Mouse (Mus musculus) midbrain, embryonic 15.5 days (tissue): ENCODE results near the gene Inhba. TPM values are rescaled to one million over a fixed set of nuclear protein-coding genes. Genes with fewer than 3 reads are reported as not detected.

Experiments
- ATAC-seq: fragments of 200-750 bp; cut with Nextera tagmentation; replicated peaks from 2 replicates; pipeline ENCODE4 v1.8.0; 2017; ENCODE audit warnings: moderate TSS enrichment
- H3K27ac ChIP-seq: fragments of 300-500 bp; sonication (generic); 2 replicates; pipeline ENCODE4 v1.5.1; 2015; ENCODE audit warnings: mild to moderate bottlenecking, inconsistent platforms
- H3K27me3 ChIP-seq: fragments of 300-500 bp; sonication (generic); replicated peaks from 2 replicates; pipeline ENCODE4 v1.6.1; 2015; ENCODE audit warnings: inconsistent platforms
- H3K36me3 ChIP-seq: fragments of 300-500 bp; sonication (generic); replicated peaks from 2 replicates; pipeline ENCODE4 v1.6.1; 2015; ENCODE audit warnings: inconsistent platforms
- H3K4me1 ChIP-seq: fragments of 300-500 bp; sonication (generic); 2 replicates; pipeline ENCODE4 v1.6.1; 2015; ENCODE audit warnings: inconsistent platforms
- H3K4me2 ChIP-seq: fragments of 300-500 bp; sonication (generic); 2 replicates; pipeline ENCODE4 v1.6.1; 2015; ENCODE audit warnings: inconsistent platforms, mild to moderate bottlenecking, moderate library complexity
- H3K4me3 ChIP-seq: fragments of 300-500 bp; sonication (generic); 2 replicates; pipeline ENCODE4 v1.5.1; 2015; ENCODE audit warnings: mild to moderate bottlenecking, inconsistent platforms
- H3K9ac ChIP-seq: fragments of 300-500 bp; sonication (generic); 2 replicates; pipeline ENCODE4 v1.6.1; 2015; ENCODE audit warnings: mild to moderate bottlenecking, inconsistent platforms
- H3K9me3 ChIP-seq: fragments of 300-500 bp; sonication (generic); 2 replicates; pipeline ENCODE4 v1.6.1; 2016; ENCODE audit warnings: inconsistent platforms
- WGBS: fragments of 180-500 bp; shearing (Covaris S2); methylation state at CpG from one replicate; pipeline ENCODE4 v1.1.7; 2015; ENCODE audit warnings: mixed read lengths; 5-methylcytosine and 5-hydroxymethylcytosine counted together
- polyA plus RNA-seq: library from polyadenylated mRNA; unstranded; fragments of >200 nt; fragmentation: Nextera tagmentation; extraction: Ambion mirVana; gene quantifications from 2 replicates; pipeline ENCODE4 v1.2.1, GENCODE M21; 2015

Gene Inhba
- 0.98 and 1.1 TPM in 2 replicates for polyA plus RNA-seq

DNA sequence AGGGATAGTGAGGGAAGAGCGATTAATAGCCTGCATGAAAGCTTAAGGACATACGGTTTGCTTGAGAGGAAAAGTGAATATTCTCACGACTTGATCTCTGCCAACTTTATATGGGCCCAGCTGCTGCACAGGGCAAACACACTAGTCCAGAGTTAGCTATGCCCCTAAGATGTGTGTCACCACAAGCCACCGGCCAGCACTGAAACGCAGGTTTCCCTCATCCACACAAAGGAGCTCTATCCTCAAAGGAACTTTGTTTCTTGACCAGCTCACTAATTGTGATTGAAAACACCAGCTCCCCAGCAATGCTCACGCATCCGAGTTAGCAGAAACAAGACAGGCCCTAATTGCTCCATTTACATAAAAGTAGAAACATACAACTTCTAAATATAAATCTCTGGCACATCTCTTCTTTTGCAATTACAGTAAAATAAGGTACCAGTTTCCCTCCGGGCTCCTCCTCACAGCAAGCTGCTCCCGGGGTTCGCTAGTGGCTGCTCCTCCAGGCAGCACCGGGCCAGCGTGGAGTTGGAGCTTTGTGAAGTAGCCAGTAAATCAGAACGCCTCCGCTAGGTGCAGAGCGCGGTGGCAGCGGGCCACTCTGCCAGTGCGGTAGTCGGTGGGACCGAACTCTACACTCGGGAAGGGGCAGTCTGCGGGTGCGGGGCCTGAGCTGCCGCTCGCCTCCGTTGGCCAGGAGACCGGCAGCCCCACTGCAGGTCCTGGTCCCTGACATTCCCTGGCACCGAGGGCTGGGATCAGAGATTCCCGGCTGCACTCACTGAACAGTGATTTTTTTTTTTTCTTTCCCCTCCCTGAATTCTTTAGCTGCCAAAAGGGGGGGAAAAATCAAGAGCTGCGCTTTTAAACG, at the start of gene Inhba:
Inhba (plus strand) TSS at position 480 of the 871 bp plus-strand sequence.
- Histone ChIP-seq H3K4me3 (peak within 1 kb of the TSS; percentile 48), H3K4me2 (peak within 1 kb of the TSS; percentile 90), H3K9ac (peak within 1 kb of the TSS; percentile 40), H3K4me1 (peaks cover 13% of the 10 kb centered on the region), H3K36me3 (no peaks in the 10 kb centered on the region), H3K27ac (no peak within 1 kb of the TSS), H3K27me3 (no peaks in the 10 kb centered on the region; the same call in none of the 2 replicates), H3K9me3 (no peaks in the 10 kb centered on the region)
- peak; percentile 85 for ATAC-seq
- 6% methylated on average over 31 of the region's 31 CpGs for WGBS

GRCm38 (mm10) chr13:15976584-15976983, 35.1 kb upstream of the Inhba start:
- H3K27ac ChIP-seq: no peak overlapping the region
- no peak for ATAC-seq
- H3K4me2 ChIP-seq: no peak overlapping the region
- H3K36me3 ChIP-seq: no peaks in the 10 kb centered on the region
- H3K4me1 ChIP-seq: no peaks in the 10 kb centered on the region
- no peaks in the 10 kb centered on the region for H3K9me3 ChIP-seq
- H3K9ac ChIP-seq: no peak overlapping the region
- no peak overlapping the region for H3K4me3 ChIP-seq
- 93% methylated on average over 1 of the region's 1 CpGs for WGBS
- no peaks in the 10 kb centered on the region for H3K27me3 ChIP-seq

- no peaks in the 10 kb centered on the region for H3K9me3 ChIP-seq
- H3K27ac ChIP-seq: no peak overlapping the region
- H3K36me3 ChIP-seq: no peaks in the 10 kb centered on the region
- 85% methylated on average over 3 of the region's 3 CpGs for WGBS
- no peaks in the 10 kb centered on the region for H3K4me1 ChIP-seq
- H3K9ac ChIP-seq: no peak overlapping the region
- no peaks in the 10 kb centered on the region for H3K27me3 ChIP-seq
- no peak overlapping the region for H3K4me3 ChIP-seq
- no peak overlapping the region for H3K4me2 ChIP-seq
- ATAC-seq: no peak
These were observed 32.1 kb upstream of the Inhba start for GRCm38 (mm10) chr13:15979551-15979950.

DNA sequence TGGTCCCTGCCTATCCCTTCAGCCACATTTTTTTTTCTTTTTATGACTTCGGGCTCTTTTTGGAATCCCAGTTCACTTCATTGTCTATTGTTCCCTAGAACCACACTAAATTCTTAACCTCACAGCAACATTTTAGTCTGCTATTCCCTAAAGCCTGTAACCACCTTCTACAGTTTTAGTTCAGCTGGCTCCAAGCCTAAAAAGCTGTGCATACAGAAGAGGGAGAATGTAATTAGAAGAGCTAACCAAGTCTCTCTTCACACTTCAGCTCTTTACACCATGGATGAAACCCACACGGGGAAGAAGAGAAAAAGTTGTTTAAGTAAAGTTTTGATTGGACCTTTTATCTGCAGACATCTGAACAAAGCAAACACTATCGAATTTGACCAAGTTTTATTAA, 29.6 kb upstream of the Inhba start:
- Histone ChIP-seq H3K4me1 (no peaks in the 10 kb centered on the region), H3K9ac (no peak overlapping the region), H3K27ac (no peak overlapping the region), H3K4me2 (no peak overlapping the region), H3K27me3 (no peaks in the 10 kb centered on the region), H3K36me3 (no peaks in the 10 kb centered on the region), H3K4me3 (no peak overlapping the region), H3K9me3 (no peaks in the 10 kb centered on the region)
- 82% methylated on average over 3 of the region's 3 CpGs for WGBS
- no peak for ATAC-seq

DNA sequence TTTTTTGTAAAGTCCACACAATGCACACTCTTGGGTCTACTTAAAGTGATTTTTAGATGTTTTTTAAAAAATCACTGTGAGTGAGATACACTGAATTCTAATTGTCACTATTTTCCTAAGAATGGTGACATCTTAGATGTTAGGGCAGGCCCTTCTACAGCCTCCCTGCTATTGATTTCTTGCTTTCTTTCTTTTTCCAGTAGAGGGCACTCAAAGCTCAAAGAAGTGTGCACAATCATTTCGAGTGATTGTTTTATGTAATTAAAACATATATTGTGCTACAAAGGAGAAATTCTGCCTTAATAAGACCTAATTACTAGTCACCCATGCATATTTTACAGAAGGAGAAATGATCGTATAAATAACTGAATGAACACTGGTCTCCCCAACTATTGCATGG, 25.9 kb upstream of the Inhba start:
- no peak for ATAC-seq
- Histone ChIP-seq H3K9me3 (no peaks in the 10 kb centered on the region), H3K9ac (no peak overlapping the region), H3K36me3 (no peaks in the 10 kb centered on the region), H3K27ac (no peak overlapping the region), H3K4me1 (no peaks in the 10 kb centered on the region), H3K4me2 (no peak overlapping the region), H3K4me3 (no peak overlapping the region), H3K27me3 (no peaks in the 10 kb centered on the region)
- WGBS: 74% methylated on average over 2 of the region's 2 CpGs

GRCm38 (mm10) chr13:15986172-15986571, 25.5 kb upstream of the Inhba start:
- WGBS: 93% methylated on average over 4 of the region's 4 CpGs
- no peak for ATAC-seq
- Histone ChIP-seq H3K4me1 (no peaks in the 10 kb centered on the region), H3K9ac (no peak overlapping the region), H3K36me3 (no peaks in the 10 kb centered on the region), H3K27me3 (no peaks in the 10 kb centered on the region), H3K4me2 (no peak overlapping the region), H3K27ac (no peak overlapping the region), H3K4me3 (no peak overlapping the region), H3K9me3 (no peaks in the 10 kb centered on the region)

- no peak for ATAC-seq
- WGBS: 83% methylated on average over 2 of the region's 2 CpGs
- H3K4me2 ChIP-seq: no peak overlapping the region
- H3K9me3 ChIP-seq: no peaks in the 10 kb centered on the region
- no peaks in the 10 kb centered on the region for H3K4me1 ChIP-seq
- no peak overlapping the region for H3K27ac ChIP-seq
- no peaks in the 10 kb centered on the region for H3K36me3 ChIP-seq
- H3K27me3 ChIP-seq: no peaks in the 10 kb centered on the region
- H3K4me3 ChIP-seq: no peak overlapping the region
- H3K9ac ChIP-seq: no peak overlapping the region
These were observed 16.3 kb upstream of the Inhba start for GRCm38 (mm10) chr13:15995314-15995713.

- no peak overlapping the region for H3K4me3 ChIP-seq
- no peaks in the 10 kb centered on the region for H3K4me1 ChIP-seq
- H3K36me3 ChIP-seq: no peaks in the 10 kb centered on the region
- no peak overlapping the region for H3K4me2 ChIP-seq
- H3K27me3 ChIP-seq: no peaks in the 10 kb centered on the region
- WGBS: 7% methylated on average over 4 of the region's 4 CpGs
- no peak overlapping the region for H3K9ac ChIP-seq
- no peak overlapping the region for H3K27ac ChIP-seq
- no peaks in the 10 kb centered on the region for H3K9me3 ChIP-seq
- peak; percentile 87; the same call in 1 of the 2 replicates for ATAC-seq
These were observed 6.1 kb upstream of the Inhba start for GRCm38 (mm10) chr13:16005517-16005916.

DNA sequence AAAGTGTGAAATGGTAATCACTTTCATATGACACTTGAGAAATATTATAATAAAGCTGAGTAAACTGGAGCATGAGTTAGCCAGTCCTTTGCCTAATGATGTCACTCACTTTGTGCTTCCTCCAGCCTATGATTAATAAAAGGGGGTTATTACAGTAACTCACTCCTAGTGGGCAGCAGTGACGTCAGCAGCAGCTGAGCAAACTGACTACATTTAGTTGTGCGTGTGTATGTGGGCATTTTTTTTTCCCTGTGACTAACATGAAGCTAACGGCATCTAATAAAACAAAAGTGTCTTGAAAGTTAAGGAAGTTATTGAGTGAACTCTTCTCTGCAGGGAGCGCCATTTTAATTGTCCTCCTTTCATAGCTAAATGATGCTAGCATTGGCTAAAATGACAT, 3.9 kb upstream of the Inhba start:
- 78% methylated on average over 4 of the region's 4 CpGs for WGBS
- no peak overlapping the region for H3K9ac ChIP-seq

GRCm38 (mm10) chr13:16008348-16008747, 3.3 kb upstream of the Inhba start:
- WGBS: 64% methylated on average over 1 of the region's 1 CpGs

More for the DNA sequence above, 3.9 kb upstream of the Inhba start:
- no peaks in the 10 kb centered on the region for H3K36me3 ChIP-seq
- no peaks in the 10 kb centered on the region; the same call in 1 of the 2 replicates for H3K27me3 ChIP-seq
- no peak overlapping the region for H3K27ac ChIP-seq
- no peak for ATAC-seq
- H3K4me1 ChIP-seq: peaks cover 13% of the 10 kb centered on the region
- no peaks in the 10 kb centered on the region for H3K9me3 ChIP-seq
- no peak overlapping the region for H3K4me3 ChIP-seq
- no peak overlapping the region for H3K4me2 ChIP-seq

DNA sequence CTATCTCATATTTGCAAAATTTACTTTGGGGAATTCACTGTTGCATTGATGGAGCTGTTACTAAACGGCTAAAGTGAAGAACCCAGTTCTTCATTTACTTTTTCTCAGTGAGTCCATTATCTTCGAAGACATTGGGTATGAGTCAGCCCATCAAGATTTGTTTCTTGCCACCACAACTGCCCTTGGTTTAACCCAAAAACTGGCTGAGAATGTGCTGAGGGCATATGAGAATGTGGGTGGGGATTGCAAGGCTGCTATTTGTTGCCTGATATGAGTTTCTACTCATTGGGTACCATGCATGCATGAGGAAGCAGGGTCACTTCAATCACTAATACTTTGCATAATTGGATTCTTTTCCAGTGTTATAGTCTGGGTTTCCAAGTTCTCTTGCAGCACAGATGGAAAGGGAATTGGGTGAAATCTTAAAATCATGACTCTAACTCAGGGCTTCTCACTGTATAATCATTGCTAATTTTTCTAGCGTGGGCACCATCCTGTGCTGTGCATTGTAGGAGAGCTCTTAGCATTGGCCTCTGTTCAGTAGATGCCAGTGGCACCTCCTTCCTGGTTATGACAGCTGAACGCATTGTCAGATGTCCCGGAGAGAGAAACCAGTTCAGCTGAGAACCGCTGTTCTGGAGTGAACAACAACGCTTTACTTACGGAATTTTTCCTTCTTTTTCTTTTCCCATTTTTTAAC, 1.7 kb upstream of the Inhba start:
- no peak overlapping the region for H3K4me2 ChIP-seq
- no peaks in the 10 kb centered on the region; the same call in none of the 2 replicates for H3K27me3 ChIP-seq
- H3K9ac ChIP-seq: no peak overlapping the region
- no peak overlapping the region for H3K4me3 ChIP-seq
- no peaks in the 10 kb centered on the region for H3K9me3 ChIP-seq
- ATAC-seq: no peak
- WGBS: 94% methylated on average over 8 of the region's 8 CpGs
- no peaks in the 10 kb centered on the region for H3K36me3 ChIP-seq
- H3K4me1 ChIP-seq: peaks cover 13% of the 10 kb centered on the region
- no peak overlapping the region for H3K27ac ChIP-seq

More at GRCm38 (mm10) chr13:16008348-16008747, 3.3 kb upstream of the Inhba start:
- ATAC-seq: no peak
- H3K9ac ChIP-seq: no peak overlapping the region
- no peaks in the 10 kb centered on the region; the same call in 1 of the 2 replicates for H3K27me3 ChIP-seq
- H3K4me1 ChIP-seq: peaks cover 13% of the 10 kb centered on the region
- no peaks in the 10 kb centered on the region for H3K36me3 ChIP-seq
- H3K4me2 ChIP-seq: no peak overlapping the region
- H3K4me3 ChIP-seq: no peak overlapping the region
- no peak overlapping the region for H3K27ac ChIP-seq
- no peaks in the 10 kb centered on the region for H3K9me3 ChIP-seq

GRCm38 (mm10) chr13:16010586-16010985, 1.1 kb upstream of the Inhba start:
- no peak for ATAC-seq
- no peaks in the 10 kb centered on the region for H3K9me3 ChIP-seq
- H3K36me3 ChIP-seq: no peaks in the 10 kb centered on the region
- no peaks in the 10 kb centered on the region; the same call in none of the 2 replicates for H3K27me3 ChIP-seq
- H3K4me1 ChIP-seq: peaks cover 13% of the 10 kb centered on the region
- H3K4me3 ChIP-seq: no peak overlapping the region
- WGBS: 85% methylated on average over 4 of the region's 4 CpGs
- H3K9ac ChIP-seq: no peak overlapping the region
- no peak overlapping the region for H3K4me2 ChIP-seq
- no peak overlapping the region for H3K27ac ChIP-seq
